In genomic region chr10:22732181-22732580, GRCm38 (mm10) we compare ENCODE assay signal across 8 mouse cellular contexts. TPM values are rescaled to one million over a fixed set of nuclear protein-coding genes. Genes with fewer than 3 reads are reported as not detected.
DNase-seq lines count a peak whose midpoint lies in the region; ATAC-seq and TF ChIP-seq lines count a peak whose summit lies in the region.

No protein-coding gene starts in this region.

- peak overlapping the region; percentile 100 for H3K4me3 ChIP-seq in kidney, embryonic 14.5 days (ENCODE audit: low read length)
- peak overlapping the region; percentile 99 for H3K4me3 ChIP-seq in heart, postnatal 0 days (ENCODE audit: low read depth, low read length)
- peak overlapping the region; percentile 98 for H3K4me3 ChIP-seq in lung, postnatal 0 days (ENCODE audit: low read depth, low read length)

- no peak for TF ChIP-seq CTCF in heart, postnatal 0 days (IDR thresholded peaks at IDR 0.05; ENCODE audit: low read depth)
- TF ChIP-seq CTCF in lung, postnatal 0 days (IDR thresholded peaks at IDR 0.05), result no peak

- no peaks in the 10 kb centered on the region for H3K36me3 ChIP-seq in kidney, embryonic 14.5 days (ENCODE audit: control insufficient read depth, insufficient read depth, low read length)
- no peaks in the 10 kb centered on the region for H3K36me3 ChIP-seq in heart, postnatal 0 days (replicated peaks; ENCODE audit: control insufficient read depth, insufficient read depth, low read length)
- no peaks in the 10 kb centered on the region for H3K36me3 ChIP-seq in lung, postnatal 0 days (ENCODE audit: insufficient read depth, low read length)

- peak overlapping the region; percentile 95; the same call in 1 of the 2 replicates for H3K9ac ChIP-seq in kidney, embryonic 14.5 days (ENCODE audit: low read depth, low read length)
- peak overlapping the region; percentile 92 for H3K9ac ChIP-seq in heart, postnatal 0 days (replicated peaks; ENCODE audit: low read depth, low read length)
- 0 out of 2 replicates have a peak overlapping the region, but pooled peaks have one; percentile 91 for H3K9ac ChIP-seq in lung, postnatal 0 days (replicated peaks; ENCODE audit: low read depth)

- H3K4me2 ChIP-seq in kidney, embryonic 14.5 days (replicated peaks; ENCODE audit: low read depth, low read length), result peak overlapping the region; percentile 91
- peak overlapping the region; percentile 76 for H3K4me2 ChIP-seq in heart, postnatal 0 days (ENCODE audit: low read depth, low read length)
- H3K4me2 ChIP-seq in lung, postnatal 0 days (replicated peaks; ENCODE audit: low read depth, low read length), result peak overlapping the region; percentile 90

- no peaks in the 10 kb centered on the region for H3K9me3 ChIP-seq in kidney, embryonic 14.5 days (ENCODE audit: control insufficient read depth, low read length)
- no peaks in the 10 kb centered on the region for H3K9me3 ChIP-seq in heart, postnatal 0 days (replicated peaks; ENCODE audit: control insufficient read depth, low read length)
- H3K9me3 ChIP-seq in lung, postnatal 0 days (ENCODE audit: low read length), result no peaks in the 10 kb centered on the region

- no peak for DNase-seq in kidney, postnatal 25 days
- no peak for DNase-seq in heart, postnatal 0 days (ENCODE audit: low spot score)
- no peak for DNase-seq in lung, postnatal 0 days (ENCODE audit: low spot score)
- DNase-seq in MN1 (ENCODE audit: low spot score), result no peak
- DNase-seq in left cerebral cortex, adult 11 months (ENCODE audit: low spot score), result no peak
- no peak for DNase-seq in kidney, adult 11 months

- no peak for TF ChIP-seq EP300 in heart, postnatal 0 days (IDR thresholded peaks at IDR 0.05; ENCODE audit: low read depth)
- TF ChIP-seq EP300 in lung, postnatal 0 days (IDR thresholded peaks at IDR 0.05), result no peak

- no peak overlapping the region for H3K27ac ChIP-seq in kidney, embryonic 14.5 days (ENCODE audit: low read depth, low read length)
- peak overlapping the region; percentile 98 for H3K27ac ChIP-seq in heart, postnatal 0 days (ENCODE audit: low read depth)
- no peak overlapping the region; the same call in 1 of the 2 replicates for H3K27ac ChIP-seq in lung, postnatal 0 days (ENCODE audit: low read length)

- H3K4me1 ChIP-seq in kidney, embryonic 14.5 days (ENCODE audit: control insufficient read depth, insufficient read depth, low read length), result peaks cover 13% of the 10 kb centered on the region
- H3K4me1 ChIP-seq in heart, postnatal 0 days (ENCODE audit: control insufficient read depth, insufficient read depth), result peaks cover 21% of the 10 kb centered on the region
- H3K4me1 ChIP-seq in lung, postnatal 0 days (ENCODE audit: insufficient read depth, low read depth, low read length), result peaks cover 8% of the 10 kb centered on the region

- 56% methylated on average over 10 of the region's 10 CpGs for WGBS in kidney, embryonic 14.5 days
- 43% methylated on average over 10 of the region's 10 CpGs for WGBS in heart, postnatal 0 days
- 37% methylated on average over 10 of the region's 10 CpGs for WGBS in lung, postnatal 0 days

- no peak for ATAC-seq in kidney, embryonic 14.5 days (ENCODE audit: low FRiP score, low TSS enrichment)
- ATAC-seq in activated CD4-positive, CD25-positive, alpha-beta regulatory T cell, adult 4 months, result peak; percentile 17
- no peak for ATAC-seq in heart, postnatal 0 days (ENCODE audit: insufficient read depth, low read depth)
- no peak for ATAC-seq in lung, postnatal 0 days

- H3K27me3 ChIP-seq in kidney, embryonic 14.5 days (ENCODE audit: control insufficient read depth, insufficient read depth, low read length), result no peaks in the 10 kb centered on the region
- H3K27me3 ChIP-seq in heart, postnatal 0 days (ENCODE audit: control insufficient read depth, insufficient read depth, low read length), result no peaks in the 10 kb centered on the region
- no peaks in the 10 kb centered on the region for H3K27me3 ChIP-seq in lung, postnatal 0 days (replicated peaks; ENCODE audit: insufficient read depth, low read length)

RNA-seq across cellular contexts. Expression of gene Tbpl1, which starts 0.4 kb away (rescaled TPM):
- polyA plus RNA-seq in kidney, embryonic 14.5 days (2014; fragmentation: Nextera tagmentation; extraction: Ambion mirVana), result 73.3 and 75.9 TPM in 2 replicates
- polyA plus RNA-seq in activated CD4-positive, CD25-positive, alpha-beta regulatory T cell, adult 4 months (2017; shearing (Covaris generic)), result 10 to 100 TPM; 54.2 to 76.9 TPM
- 8.2 and 22.4 TPM in 2 replicates for total RNA-seq in heart, postnatal 0 days (2014; rRNA removed; ENCODE audit: low replicate concordance)
- 31.2 and 37.0 TPM in 2 replicates for polyA plus RNA-seq in heart, postnatal 0 days (2015; fragmentation: Nextera tagmentation; extraction: Ambion mirVana)
- 42.2 and 44.7 TPM in 2 replicates for polyA plus RNA-seq in lung, postnatal 0 days (2015; fragmentation: Nextera tagmentation; extraction: Ambion mirVana)
